Mouse (Mus musculus): Measurements from ENCODE around the gene Olfr845. TPM values are rescaled to one million over a fixed set of nuclear protein-coding genes. Genes with fewer than 3 reads are reported as not detected.

The Olfr845 gene
- polyA plus RNA-seq (2015; fragmentation: Nextera tagmentation; extraction: Ambion mirVana), result not detected in 2 replicates

DNA sequence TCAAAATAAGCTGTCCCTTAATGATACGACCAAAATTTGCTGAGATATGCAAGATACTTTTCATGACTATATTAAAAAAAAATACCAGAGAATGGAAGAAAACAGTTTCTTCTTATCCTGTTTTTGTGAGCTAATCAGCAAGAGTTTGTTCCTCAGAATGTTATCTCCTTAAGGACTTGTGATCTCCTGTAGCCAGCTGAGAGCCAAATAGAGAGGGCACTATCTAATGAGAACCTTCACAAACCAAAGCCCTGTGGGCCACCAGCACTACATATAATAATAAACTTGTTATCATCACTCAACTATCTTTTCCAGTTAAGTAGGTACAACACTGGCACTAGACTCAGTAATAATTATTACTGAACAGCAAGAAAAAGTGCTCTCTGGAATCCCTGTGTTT, at the start of gene Olfr845:
Gene Olfr845, plus strand, starts transcription at position 301 of the 400 bp plus-strand sequence.
- WGBS (ENCODE audit: insufficient replicate concordance), result 48% methylated on average over 1 of the region's 1 CpGs
- H3K27ac ChIP-seq (ENCODE audit: low read depth), result no peak within 1 kb of the TSS
- no peak within 1 kb of the TSS for H3K4me2 ChIP-seq (ENCODE audit: low read depth, low read length)
- no peaks in the 10 kb centered on the region for H3K9me3 ChIP-seq (ENCODE audit: low read length)
- H3K4me1 ChIP-seq (ENCODE audit: insufficient read depth), result no peaks in the 10 kb centered on the region
- H3K36me3 ChIP-seq (replicated peaks; ENCODE audit: insufficient read depth, low read length), result no peaks in the 10 kb centered on the region
- no peak for TF ChIP-seq EP300 (IDR thresholded peaks at IDR 0.05; ENCODE audit: low read depth)
- TF ChIP-seq CTCF (IDR thresholded peaks at IDR 0.05; ENCODE audit: low read depth), result no peak
- H3K9ac ChIP-seq (replicated peaks), result no peak within 1 kb of the TSS
- H3K4me3 ChIP-seq (ENCODE audit: low read depth, low read length), result no peak within 1 kb of the TSS
- no peak for DNase-seq
- no peak for ATAC-seq
- no peaks in the 10 kb centered on the region for H3K27me3 ChIP-seq (ENCODE audit: insufficient read depth, low read length)

- no peak for ATAC-seq
- no peak within 1 kb of the TSS for H3K9ac ChIP-seq (replicated peaks)
- H3K27me3 ChIP-seq (ENCODE audit: insufficient read depth, low read length), result no peaks in the 10 kb centered on the region
- H3K27ac ChIP-seq (ENCODE audit: low read depth), result no peak within 1 kb of the TSS
- no peak within 1 kb of the TSS for H3K4me2 ChIP-seq (ENCODE audit: low read depth, low read length)
- H3K36me3 ChIP-seq (replicated peaks; ENCODE audit: insufficient read depth, low read length), result no peaks in the 10 kb centered on the region
- no peaks in the 10 kb centered on the region; the same call in 1 of the 2 replicates for H3K9me3 ChIP-seq (ENCODE audit: low read length)
- TF ChIP-seq CTCF (IDR thresholded peaks at IDR 0.05; ENCODE audit: low read depth) (no peak), EP300 (IDR thresholded peaks at IDR 0.05; ENCODE audit: low read depth) (no peak)
- H3K4me1 ChIP-seq (ENCODE audit: insufficient read depth), result no peaks in the 10 kb centered on the region
- H3K4me3 ChIP-seq (ENCODE audit: low read depth, low read length), result no peak within 1 kb of the TSS
- DNase-seq, result no peak
Measured at GRCm38 (mm10) chr9:19316047-19316446, 20.2 kb upstream of the Olfr845 start, which contains the start of gene Olfr844. TSS of gene Olfr844 (plus strand) at chr9:19316347.

DNA sequence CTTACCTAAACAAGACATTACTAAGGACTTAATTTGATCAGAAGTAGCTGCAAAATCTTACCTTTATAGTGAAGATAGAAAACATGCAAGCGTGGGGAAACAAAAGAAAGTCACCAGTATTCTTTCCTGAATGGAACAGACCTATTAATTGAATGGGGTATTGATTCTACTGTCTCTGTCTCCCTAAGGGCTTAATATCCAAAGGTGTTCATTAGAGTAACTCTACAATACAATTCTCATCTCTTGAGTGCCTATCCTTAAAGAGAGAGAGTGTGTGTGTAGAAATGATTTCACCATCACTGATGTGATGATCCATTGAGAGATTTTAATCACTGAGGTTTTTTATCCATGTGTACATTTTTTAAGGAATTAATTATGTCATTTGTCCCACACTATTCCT, 27.6 kb downstream of the Olfr845 start, which contains the start of gene Olfr846:
Gene Olfr846, minus strand, starts transcription at position 101 of the 400 bp plus-strand sequence.
- H3K4me3 ChIP-seq (ENCODE audit: low read depth, low read length), result no peak within 1 kb of the TSS
- no peaks in the 10 kb centered on the region for H3K27me3 ChIP-seq (ENCODE audit: insufficient read depth, low read length)
- no peak within 1 kb of the TSS for H3K4me2 ChIP-seq (ENCODE audit: low read depth, low read length)
- no peak within 1 kb of the TSS for H3K9ac ChIP-seq (replicated peaks)
- DNase-seq, result no peak
- H3K36me3 ChIP-seq (replicated peaks; ENCODE audit: insufficient read depth, low read length), result no peaks in the 10 kb centered on the region
- 33% methylated on average over 1 of the region's 1 CpGs for WGBS (ENCODE audit: insufficient replicate concordance)
- H3K9me3 ChIP-seq (ENCODE audit: low read length), result no peaks in the 10 kb centered on the region
- no peaks in the 10 kb centered on the region for H3K4me1 ChIP-seq (ENCODE audit: insufficient read depth)
- TF ChIP-seq CTCF (IDR thresholded peaks at IDR 0.05; ENCODE audit: low read depth) (no peak), EP300 (IDR thresholded peaks at IDR 0.05; ENCODE audit: low read depth) (no peak)
- no peak for ATAC-seq
- no peak within 1 kb of the TSS for H3K27ac ChIP-seq (ENCODE audit: low read depth)

DNA sequence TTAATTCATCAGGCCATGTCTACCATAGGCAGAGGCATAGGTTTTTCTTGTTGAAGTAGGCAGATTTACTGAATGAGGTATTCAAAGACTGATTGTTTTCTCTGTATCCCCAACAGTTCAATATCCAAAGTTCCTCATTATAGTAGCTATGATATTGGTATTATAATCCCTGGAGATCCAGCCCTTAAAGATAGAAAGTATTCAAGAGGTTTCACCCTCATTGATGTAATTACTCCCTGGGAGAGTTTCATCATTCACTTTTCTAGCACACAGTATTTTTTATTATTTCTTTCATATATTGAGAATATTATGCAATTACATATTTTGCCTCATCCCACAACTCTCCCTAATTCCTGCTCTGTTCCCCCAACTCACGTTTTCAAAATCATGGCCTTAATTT, 42.3 kb downstream of the Olfr845 start, which contains the start of gene Olfr847:
Gene Olfr847, minus strand, starts transcription at position 101 of the 400 bp plus-strand sequence.
- 60% methylated on average over 1 of the region's 1 CpGs for WGBS (ENCODE audit: insufficient replicate concordance)
- ATAC-seq, result no peak

More for the DNA sequence above, 42.3 kb downstream of the Olfr845 start, which contains the start of gene Olfr847:
- no peaks in the 10 kb centered on the region for H3K36me3 ChIP-seq (replicated peaks; ENCODE audit: insufficient read depth, low read length)
- no peak within 1 kb of the TSS for H3K9ac ChIP-seq (replicated peaks)
- no peaks in the 10 kb centered on the region for H3K9me3 ChIP-seq (ENCODE audit: low read length)
- no peaks in the 10 kb centered on the region for H3K4me1 ChIP-seq (ENCODE audit: insufficient read depth)
- no peak within 1 kb of the TSS for H3K27ac ChIP-seq (ENCODE audit: low read depth)
- no peak within 1 kb of the TSS for H3K4me2 ChIP-seq (ENCODE audit: low read depth, low read length)
- H3K4me3 ChIP-seq (ENCODE audit: low read depth, low read length), result no peak within 1 kb of the TSS
- DNase-seq, result no peak
- no peaks in the 10 kb centered on the region for H3K27me3 ChIP-seq (ENCODE audit: insufficient read depth, low read length)
- TF ChIP-seq EP300 (IDR thresholded peaks at IDR 0.05; ENCODE audit: low read depth) (no peak), CTCF (IDR thresholded peaks at IDR 0.05; ENCODE audit: low read depth) (no peak)

Other genes with a start within 250 kb of the Olfr845 start
- not detected in 2 replicates for gene Olfr836, start 216.1 kb upstream of the Olfr845 start, polyA plus RNA-seq (2015; fragmentation: Nextera tagmentation; extraction: Ambion mirVana)
- not detected in 2 replicates for gene Olfr837, start 200.1 kb upstream of the Olfr845 start, polyA plus RNA-seq (2015; fragmentation: Nextera tagmentation; extraction: Ambion mirVana)
- gene Olfr839-ps1, start 159.1 kb upstream of the Olfr845 start, polyA plus RNA-seq (2015; fragmentation: Nextera tagmentation; extraction: Ambion mirVana), result not detected in 2 replicates
- gene Olfr843, start 84.5 kb upstream of the Olfr845 start, polyA plus RNA-seq (2015; fragmentation: Nextera tagmentation; extraction: Ambion mirVana), result not detected in 2 replicates
- gene Olfr844, start 20.1 kb upstream of the Olfr845 start, polyA plus RNA-seq (2015; fragmentation: Nextera tagmentation; extraction: Ambion mirVana), result not detected in 2 replicates
- not detected in 2 replicates for gene Olfr846, start 27.5 kb downstream of the Olfr845 start, polyA plus RNA-seq (2015; fragmentation: Nextera tagmentation; extraction: Ambion mirVana)
- gene Olfr847, start 42.2 kb downstream of the Olfr845 start, polyA plus RNA-seq (2015; fragmentation: Nextera tagmentation; extraction: Ambion mirVana), result not detected in 2 replicates
- not detected in 2 replicates for gene Olfr849, start 103.8 kb downstream of the Olfr845 start, polyA plus RNA-seq (2015; fragmentation: Nextera tagmentation; extraction: Ambion mirVana)
- gene Olfr850, start 141.8 kb downstream of the Olfr845 start, polyA plus RNA-seq (2015; fragmentation: Nextera tagmentation; extraction: Ambion mirVana), result not detected in 2 replicates
- gene Olfr851, start 156.8 kb downstream of the Olfr845 start, polyA plus RNA-seq (2015; fragmentation: Nextera tagmentation; extraction: Ambion mirVana), result not detected in 2 replicates
- gene Olfr853, start 204.6 kb downstream of the Olfr845 start, polyA plus RNA-seq (2015; fragmentation: Nextera tagmentation; extraction: Ambion mirVana), result not detected in 2 replicates
- not detected in 2 replicates for gene Olfr854, start 230.9 kb downstream of the Olfr845 start, polyA plus RNA-seq (2015; fragmentation: Nextera tagmentation; extraction: Ambion mirVana)
- gene Olfr855, start 246.2 kb downstream of the Olfr845 start, polyA plus RNA-seq (2015; fragmentation: Nextera tagmentation; extraction: Ambion mirVana), result not detected in 2 replicates